Mouse (Mus musculus) brain, embryonic 14.5 days (tissue): ENCODE measurements around the gene Ddit4.

ENCODE experiments used
- CTCF ChIP-seq: fragments of 200-500 bp; IDR thresholded peaks from 2 replicates; pipeline ENCODE4 v1.5.1; 2012; ENCODE audit warnings: inconsistent platforms, mild to moderate bottlenecking, moderate library complexity, borderline replicate concordance; ENCODE audit not compliant: insufficient read depth, insufficient read length; ENCODE audit errors: extremely low read depth
- POLR2A ChIP-seq: fragments of 200-500 bp; IDR thresholded peaks from 2 replicates; pipeline ENCODE4 v1.6.1; 2012; ENCODE audit warnings: mild to moderate bottlenecking, inconsistent platforms, borderline replicate concordance; ENCODE audit not compliant: poor library complexity, insufficient read depth, insufficient read length, severe bottlenecking; ENCODE audit errors: extremely low read depth

GRCm38 (mm10) chr10:59972999-59973398, 21.4 kb upstream of the Ddit4 start:
- no peak for TF ChIP-seq POLR2A
- TF ChIP-seq CTCF, result no peak
